Mouse (Mus musculus) liver, postnatal 0 days (tissue): Measurements from ENCODE around the gene Asb14.
"Not testable (repeated sequence)": the region's sequence is repeated elsewhere in the genome, so short reads cannot be mapped to it uniquely, and the experiment has no call there.

Source experiments
- CTCF ChIP-seq: sonication (generic); IDR thresholded peaks from 2 replicates; pipeline ENCODE4 v1.5.1; 2016; ENCODE audit warnings: antibody characterized with exemption, low read depth
- EP300 ChIP-seq: IDR thresholded peaks from 2 replicates; pipeline ENCODE4 v1.6.1; 2016; ENCODE audit warnings: antibody characterized with exemption, low read depth, mild to moderate bottlenecking

- TF ChIP-seq CTCF, EP300: not testable (repeated sequence)
Observed at GRCm38 (mm10) chr14:26910461-26910860, 16.1 kb downstream of the Asb14 start.
